Mouse (Mus musculus) spleen, adult 2 months (tissue): Measurements from ENCODE around the gene Tnks2.

ENCODE experiments used
- CTCF ChIP-seq: fragments of 200-500 bp; IDR thresholded peaks from 2 replicates; pipeline ENCODE4 v1.5.1; 2011; ENCODE audit warnings: mild to moderate bottlenecking, inconsistent platforms; ENCODE audit not compliant: insufficient read depth, insufficient read length, insufficient replicate concordance; ENCODE audit errors: extremely low read depth
- POLR2A ChIP-seq: fragments of 200-500 bp; IDR thresholded peaks from 2 replicates; pipeline ENCODE4 v1.6.1; 2011; ENCODE audit warnings: low read depth, low read length, inconsistent platforms

- TF ChIP-seq POLR2A (no peak), CTCF (no peak)
These were observed 11.3 kb upstream of the Tnks2 start for GRCm38 (mm10) chr19:36822701-36823100.
